Mouse (Mus musculus) myocyte (in vitro differentiated cells): ENCODE measurements around the gene Lekr1. TPM values are rescaled to one million over a fixed set of nuclear protein-coding genes. Genes with fewer than 3 reads are reported as not detected.

Source experiments
- H3K27me3 ChIP-seq: one replicate; pipeline ENCODE4 v1.6.1; 2011; ENCODE audit not compliant: control insufficient read depth, insufficient read depth, insufficient read length
- H3K36me3 ChIP-seq: one replicate; pipeline ENCODE4 v1.6.1; 2011; ENCODE audit not compliant: control insufficient read depth, insufficient read depth
- H3K4me2 ChIP-seq: one replicate; pipeline ENCODE4 v1.6.1; 2011; ENCODE audit warnings: low read depth, control low read depth
- H3K4me3 ChIP-seq: one replicate; pipeline ENCODE4 v1.5.1; 2011; ENCODE audit warnings: mild to moderate bottlenecking, control low read depth, moderate library complexity
- H3K79me2 ChIP-seq: one replicate; pipeline ENCODE4 v1.6.1; 2011; ENCODE audit not compliant: control insufficient read depth, insufficient read depth
- H3ac ChIP-seq: one replicate; pipeline ENCODE4 v1.6.1; 2011; ENCODE audit not compliant: control insufficient read depth, insufficient read length
- CEBPB ChIP-seq: IDR thresholded peaks from 2 replicates; pipeline ENCODE4 v1.6.1; 2011; ENCODE audit warnings: mild to moderate bottlenecking, moderate library complexity; ENCODE audit not compliant: poor library complexity, insufficient read depth, severe bottlenecking
- E2F4 ChIP-seq: IDR thresholded peaks from one replicate; pipeline ENCODE4 v1.6.1; 2011; ENCODE audit warnings: mild to moderate bottlenecking, control low read depth, moderate library complexity; ENCODE audit not compliant: insufficient read depth
- MAX ChIP-seq: IDR thresholded peaks from one replicate; pipeline ENCODE4 v1.6.1; 2011; ENCODE audit warnings: low read depth, mild to moderate bottlenecking, control low read depth
- MYOD1 ChIP-seq, 3 experiments: IDR thresholded peaks; one replicate each; pipeline ENCODE4 v1.6.1; 2011; ENCODE audit warnings: control low read depth in 2 of 3, low read depth in 2 of 3, mild to moderate bottlenecking in 2 of 3, moderate library complexity in 1 of 3; ENCODE audit not compliant: insufficient read length in 2 of 3, control insufficient read depth in 1 of 3
- MYOG ChIP-seq, 3 experiments: IDR thresholded peaks; one replicate each; pipeline ENCODE4 v1.6.1; 2011; ENCODE audit warnings: control low read depth in 2 of 3, low read depth in 2 of 3, mild to moderate bottlenecking in 2 of 3; ENCODE audit not compliant: insufficient read length in 2 of 3, control insufficient read depth in 1 of 3, insufficient read depth in 1 of 3
- POLR2A ChIP-seq: IDR thresholded peaks from one replicate; pipeline ENCODE4 v1.6.1; 2011; ENCODE audit warnings: low read depth, mild to moderate bottlenecking, control low read depth, moderate library complexity; ENCODE audit not compliant: insufficient read length
- POLR2AphosphoS2 ChIP-seq: IDR thresholded peaks from one replicate; pipeline ENCODE4 v1.6.1; 2011; ENCODE audit warnings: low read depth, control low read depth; ENCODE audit not compliant: insufficient read length
- REST ChIP-seq: IDR thresholded peaks from one replicate; pipeline ENCODE4 v1.6.1; 2011; ENCODE audit warnings: mild to moderate bottlenecking, control low read depth, moderate library complexity; ENCODE audit not compliant: insufficient read depth, insufficient read length
- SRF ChIP-seq: IDR thresholded peaks from one replicate; pipeline ENCODE4 v1.6.1; 2011; ENCODE audit warnings: low read depth; ENCODE audit not compliant: control insufficient read depth, insufficient read length
- TCF12 ChIP-seq: IDR thresholded peaks from one replicate; pipeline ENCODE4 v1.6.1; 2011; ENCODE audit warnings: mild to moderate bottlenecking, control low read depth; ENCODE audit not compliant: poor library complexity, insufficient read depth, severe bottlenecking
- TCF3 ChIP-seq: IDR thresholded peaks from one replicate; pipeline ENCODE4 v1.6.1; 2011; ENCODE audit warnings: low read depth, control low read depth; ENCODE audit not compliant: insufficient read length
- USF1 ChIP-seq: IDR thresholded peaks from one replicate; pipeline ENCODE4 v1.6.1; 2011; ENCODE audit warnings: low read depth, mild to moderate bottlenecking, control low read depth, moderate library complexity
- polyA plus RNA-seq: library from polyadenylated mRNA; unstranded; fragments of >200 nt; fragmentation: generic; extraction: Trizol; gene quantifications from one replicate; pipeline ENCODE4 v1.2.1, GENCODE M21; 2012; ENCODE audit warnings: missing spikeins

Lekr1 gene
- 0.65 TPM for polyA plus RNA-seq

DNA sequence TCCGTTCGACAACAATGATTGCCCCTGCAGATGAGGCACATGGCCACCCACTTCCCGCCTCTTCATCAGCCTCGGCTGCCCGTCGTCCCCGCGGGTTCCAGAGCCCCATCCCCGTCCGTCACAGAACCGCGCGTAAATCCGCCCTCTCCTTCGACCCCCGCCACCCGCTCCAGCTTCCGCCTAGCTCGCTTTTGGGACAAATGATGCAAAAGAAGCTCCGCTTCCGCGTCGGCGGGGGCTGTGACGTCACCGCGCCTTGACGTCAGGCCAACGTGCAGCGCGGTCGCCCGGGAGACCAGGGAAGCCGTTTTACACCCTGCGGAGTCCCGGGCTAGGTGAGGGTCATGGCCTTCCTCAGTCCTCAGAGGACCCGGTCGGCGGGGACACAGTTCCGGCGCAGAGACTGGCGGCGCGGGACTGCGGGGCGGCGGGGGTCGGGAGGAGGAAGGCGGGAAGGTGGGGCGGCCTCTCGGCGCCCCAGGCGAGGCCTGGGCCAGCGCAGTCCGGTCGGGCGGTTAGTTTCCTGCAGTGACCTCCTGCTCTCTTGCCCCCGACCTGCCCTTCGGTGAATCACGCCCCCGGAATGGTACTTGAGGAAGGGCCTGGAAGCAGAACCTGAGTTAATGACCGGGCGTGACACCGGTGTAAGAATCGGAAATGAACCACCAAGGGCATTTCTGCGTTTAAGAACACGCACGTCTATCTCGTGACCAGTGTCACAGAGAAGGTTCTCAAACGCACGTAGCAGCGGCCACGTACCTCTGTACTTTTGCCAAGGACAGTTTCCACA lies at the start of gene Lekr1:
Gene Lekr1 (plus strand): TSS at position 252 of the 790 bp plus-strand sequence.
- no peaks in the 10 kb centered on the region for H3K36me3 ChIP-seq
- TF ChIP-seq TCF12 (no peak), POLR2AphosphoS2 (peak; percentile 63), POLR2A (peak; percentile 53), SRF (peak; percentile 41)
- peak within 1 kb of the TSS; percentile 72 for H3K4me2 ChIP-seq
- H3K27me3 ChIP-seq, result no peaks in the 10 kb centered on the region
- no peaks in the 10 kb centered on the region for H3K79me2 ChIP-seq
- H3ac ChIP-seq, result peak within 1 kb of the TSS; percentile 27
- peak within 1 kb of the TSS; percentile 34 for H3K4me3 ChIP-seq

DNA sequence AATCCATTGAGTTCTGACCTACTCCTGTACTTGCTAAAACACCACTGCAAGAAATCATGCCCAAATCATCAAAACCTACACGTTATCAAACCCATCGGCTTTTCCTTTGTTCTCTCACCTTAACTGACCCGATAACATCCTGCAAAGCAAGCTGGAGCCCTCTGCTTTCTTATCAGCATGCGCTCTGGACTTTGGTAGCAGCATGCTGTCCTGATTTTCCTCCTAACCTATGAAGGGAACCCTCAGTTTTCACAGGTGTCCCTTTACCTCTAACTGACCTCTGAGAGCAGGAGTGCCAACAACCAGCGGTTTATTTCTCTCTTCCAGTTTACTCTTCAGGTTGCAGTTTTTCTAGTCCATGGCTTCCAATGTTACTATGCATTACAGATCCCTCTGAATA lies 48.5 kb upstream of the Lekr1 start:
- TF ChIP-seq TCF12, result no peak
- no peaks in the 10 kb centered on the region for H3K79me2 ChIP-seq

DNA sequence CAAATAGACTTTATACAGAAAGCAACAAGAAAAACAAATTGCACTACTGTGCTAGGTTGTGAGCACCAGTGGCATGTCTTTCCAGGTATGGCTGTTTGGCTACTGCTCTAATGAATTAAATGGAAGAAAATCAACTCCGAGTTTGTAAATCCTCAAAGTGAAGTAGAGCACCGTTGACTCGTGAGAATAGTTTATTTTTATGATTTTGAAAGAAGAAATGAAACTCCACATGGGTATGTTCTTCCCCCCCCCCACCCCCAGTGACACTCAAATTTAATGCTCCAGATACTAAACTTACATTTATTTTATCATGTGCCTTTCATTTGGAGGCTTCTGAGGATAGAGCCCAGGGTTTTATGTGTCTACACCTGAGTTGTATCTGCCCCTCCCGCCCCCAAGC lies 46.7 kb upstream of the Lekr1 start:
- Histone ChIP-seq H3K27me3 (no peaks in the 10 kb centered on the region), H3K79me2 (no peaks in the 10 kb centered on the region), H3K4me3 (no peak overlapping the region), H3K4me2 (no peak overlapping the region), H3K36me3 (no peaks in the 10 kb centered on the region), H3ac (no peak overlapping the region)
- TF ChIP-seq E2F4, result no peak
- no peak for TF ChIP-seq MYOD1 (IDR thresholded peaks at IDR 0.05; ENCODE audit: control insufficient read depth in 1 of 3, insufficient read length in 2 of 3, low read depth in 2 of 3)
- TF ChIP-seq USF1, result no peak
- no peak for TF ChIP-seq POLR2AphosphoS2
- TF ChIP-seq SRF, result no peak
- TF ChIP-seq TCF3, result no peak
- TF ChIP-seq MYOG (IDR thresholded peaks at IDR 0.05; ENCODE audit: control insufficient read depth in 1 of 3, insufficient read depth in 1 of 3, insufficient read length in 2 of 3, low read depth in 2 of 3), result no peak
- TF ChIP-seq REST, result no peak
- no peak for TF ChIP-seq MAX
- no peak for TF ChIP-seq CEBPB
- no peak for TF ChIP-seq TCF12
- no peak for TF ChIP-seq POLR2A

More for the DNA sequence above, 48.5 kb upstream of the Lekr1 start:
- H3K4me3 ChIP-seq, result no peak overlapping the region
- H3K27me3 ChIP-seq, result no peaks in the 10 kb centered on the region
- no peaks in the 10 kb centered on the region for H3K36me3 ChIP-seq
- no peak overlapping the region for H3ac ChIP-seq
- H3K4me2 ChIP-seq, result no peak overlapping the region

DNA sequence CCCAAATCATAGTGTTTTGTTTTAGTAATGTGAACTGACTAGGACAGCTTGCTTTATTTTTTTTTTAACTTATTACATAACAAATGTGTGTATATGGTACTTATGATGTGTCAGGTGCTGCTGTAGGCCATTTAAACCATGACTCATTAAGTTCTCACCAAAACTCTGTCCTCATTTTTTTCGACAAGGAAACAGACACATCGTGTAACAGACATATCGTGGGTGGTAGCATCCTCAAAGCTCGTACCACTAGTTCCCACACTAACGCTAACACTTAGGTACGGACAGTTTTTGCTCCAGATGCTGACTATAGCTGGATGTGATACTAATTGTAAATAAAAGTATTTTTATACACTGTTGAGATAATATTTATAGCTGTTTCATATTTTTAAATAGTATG lies 43.0 kb upstream of the Lekr1 start:
- H3K4me2 ChIP-seq, result no peak overlapping the region
- H3ac ChIP-seq, result no peak overlapping the region
- H3K27me3 ChIP-seq, result no peaks in the 10 kb centered on the region
- no peaks in the 10 kb centered on the region for H3K79me2 ChIP-seq
- TF ChIP-seq POLR2A, result no peak
- no peak for TF ChIP-seq SRF
- TF ChIP-seq TCF12, result no peak
- no peak for TF ChIP-seq MAX
- no peak for TF ChIP-seq MYOG (IDR thresholded peaks at IDR 0.05; ENCODE audit: control insufficient read depth in 1 of 3, insufficient read depth in 1 of 3, insufficient read length in 2 of 3, low read depth in 2 of 3)
- no peak for TF ChIP-seq CEBPB
- no peak for TF ChIP-seq E2F4
- no peak for TF ChIP-seq REST
- TF ChIP-seq POLR2AphosphoS2, result no peak
- TF ChIP-seq USF1, result no peak
- no peak for TF ChIP-seq MYOD1 (IDR thresholded peaks at IDR 0.05; ENCODE audit: control insufficient read depth in 1 of 3, insufficient read length in 2 of 3, low read depth in 2 of 3)
- no peak overlapping the region for H3K4me3 ChIP-seq
- H3K36me3 ChIP-seq, result no peaks in the 10 kb centered on the region

DNA sequence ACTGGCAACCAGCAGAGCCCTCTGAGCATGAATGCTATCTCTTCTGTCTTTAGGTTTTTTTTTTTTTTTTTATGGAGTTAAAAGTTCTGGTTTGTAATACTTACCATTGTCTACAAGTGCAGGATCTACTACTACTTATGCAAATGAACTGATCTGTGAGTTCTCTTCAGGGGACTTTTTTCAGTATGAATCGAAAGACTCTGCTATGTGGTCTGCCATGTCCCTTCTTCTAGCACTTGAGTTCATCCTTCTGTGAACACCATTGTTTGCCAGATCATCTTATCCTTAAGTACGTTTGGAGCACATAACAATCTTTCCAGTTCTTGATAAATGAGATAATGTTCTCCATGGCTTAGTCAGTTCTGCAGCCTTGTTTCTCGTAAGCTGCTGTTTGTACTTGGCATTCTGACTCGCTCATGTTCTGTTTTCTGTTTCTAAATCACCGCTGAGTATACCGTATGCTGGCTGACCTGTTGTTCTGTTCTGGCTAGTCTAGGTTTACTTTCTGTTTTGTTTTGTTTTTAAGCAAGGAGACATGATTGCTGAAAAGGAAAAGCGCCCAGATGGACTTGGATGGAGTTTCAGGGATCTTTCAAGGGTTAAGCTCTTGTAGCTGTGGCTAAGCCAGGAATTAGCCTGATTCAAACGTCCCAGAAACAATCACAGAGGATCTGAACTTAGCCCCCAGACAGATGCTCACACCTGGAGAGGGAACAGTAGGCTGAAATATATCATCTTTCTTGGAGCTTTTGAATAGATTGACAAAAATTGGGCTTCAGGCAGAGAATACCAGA lies 40.3 kb upstream of the Lekr1 start:
- Histone ChIP-seq H3K36me3 (no peaks in the 10 kb centered on the region), H3K27me3 (no peaks in the 10 kb centered on the region), H3ac (no peak overlapping the region), H3K4me3 (no peak overlapping the region), H3K4me2 (peak overlapping the region; percentile 47), H3K79me2 (no peaks in the 10 kb centered on the region)
- TF ChIP-seq MYOD1 (IDR thresholded peaks at IDR 0.05; ENCODE audit: control insufficient read depth in 1 of 3, insufficient read length in 2 of 3, low read depth in 2 of 3), result no peak
- no peak for TF ChIP-seq TCF3
- no peak for TF ChIP-seq E2F4
- TF ChIP-seq USF1, result no peak
- TF ChIP-seq MYOG (IDR thresholded peaks at IDR 0.05; ENCODE audit: control insufficient read depth in 1 of 3, insufficient read depth in 1 of 3, insufficient read length in 2 of 3, low read depth in 2 of 3), result no peak
- no peak for TF ChIP-seq REST
- no peak for TF ChIP-seq MAX
- no peak for TF ChIP-seq TCF12
- TF ChIP-seq SRF, result no peak
- TF ChIP-seq POLR2A, result no peak
- TF ChIP-seq POLR2AphosphoS2, result no peak
- no peak for TF ChIP-seq CEBPB
